Mouse (Mus musculus): ENCODE results near the gene Zpbp2. TPM values are rescaled to one million over a fixed set of nuclear protein-coding genes. Genes with fewer than 3 reads are reported as not detected.

Gene Zpbp2
- polyA plus RNA-seq, 1 experiment: not detected

- TF ChIP-seq POLR2A (IDR thresholded peaks at IDR 0.05; ENCODE audit: low read depth, low read length): no peak
- no peak for TF ChIP-seq CTCF (IDR thresholded peaks at IDR 0.05; ENCODE audit: extremely low read depth, insufficient read length, insufficient replicate concordance, low read depth, low read length)
- Histone ChIP-seq H3K36me3 (ENCODE audit: control insufficient read depth, insufficient read depth, low read length) (no peaks in the 10 kb centered on the region), H3K4me1 (ENCODE audit: control insufficient read depth, insufficient read depth, insufficient read length, low read length) (peaks cover 7% of the 10 kb centered on the region; the same call in 1 of the 2 replicates), H3K27ac (ENCODE audit: insufficient read depth, low read depth, low read length) (no peak overlapping the region), H3K4me3 (ENCODE audit: low read depth, low read length) (no peak overlapping the region), H3K27me3 (ENCODE audit: control insufficient read depth, insufficient read depth, low read length) (no peaks in the 10 kb centered on the region)
- WGBS: 45% methylated on average over 12 of the region's 12 CpGs
Observed at GRCm38 (mm10) chr11:98555124-98555700, 4.3 kb downstream of the Zpbp2 start.

- 18% methylated on average over 7 of the region's 7 CpGs for WGBS
- TF ChIP-seq CTCF (IDR thresholded peaks at IDR 0.05; ENCODE audit: extremely low read depth, insufficient read length, insufficient replicate concordance, low read depth, low read length) (no peak), POLR2A (IDR thresholded peaks at IDR 0.05; ENCODE audit: low read depth, low read length) (no peak)
- no peak overlapping the region for H3K4me3 ChIP-seq (ENCODE audit: low read depth, low read length)
- peaks cover 23% of the 10 kb centered on the region for H3K4me1 ChIP-seq (ENCODE audit: control insufficient read depth, insufficient read depth, insufficient read length, low read length)
- H3K36me3 ChIP-seq (ENCODE audit: control insufficient read depth, insufficient read depth, low read length): no peaks in the 10 kb centered on the region
- peak overlapping the region; percentile 76 for H3K27ac ChIP-seq (ENCODE audit: insufficient read depth, low read depth, low read length)
- no peaks in the 10 kb centered on the region for H3K27me3 ChIP-seq (ENCODE audit: control insufficient read depth, insufficient read depth, low read length)
Observed at GRCm38 (mm10) chr11:98560942-98561341, 10.0 kb downstream of the Zpbp2 start.

GRCm38 (mm10) chr11:98563025-98563424 lies 12.1 kb downstream of the Zpbp2 start:
- H3K27me3 ChIP-seq (ENCODE audit: control insufficient read depth, insufficient read depth, low read length): no peaks in the 10 kb centered on the region
- H3K4me1 ChIP-seq (ENCODE audit: control insufficient read depth, insufficient read depth, insufficient read length, low read length): peaks cover 23% of the 10 kb centered on the region
- TF ChIP-seq CTCF (IDR thresholded peaks at IDR 0.05; ENCODE audit: extremely low read depth, insufficient read length, insufficient replicate concordance, low read depth, low read length): no peak
- TF ChIP-seq POLR2A (IDR thresholded peaks at IDR 0.05; ENCODE audit: low read depth, low read length): no peak
- WGBS: 43% methylated on average over 3 of the region's 3 CpGs
- H3K4me3 ChIP-seq (ENCODE audit: low read depth, low read length): no peak overlapping the region
- H3K27ac ChIP-seq (ENCODE audit: insufficient read depth, low read depth, low read length): peak overlapping the region; percentile 83; the same call in 1 of the 2 replicates
- no peaks in the 10 kb centered on the region for H3K36me3 ChIP-seq (ENCODE audit: control insufficient read depth, insufficient read depth, low read length)

GRCm38 (mm10) chr11:98563921-98564414 lies 13.1 kb downstream of the Zpbp2 start:
- 21% methylated on average over 13 of the region's 13 CpGs for WGBS

GRCm38 (mm10) chr11:98568326-98568725 lies 17.4 kb downstream of the Zpbp2 start:
- WGBS: 86% methylated on average over 8 of the region's 8 CpGs
- TF ChIP-seq POLR2A (IDR thresholded peaks at IDR 0.05; ENCODE audit: low read depth, low read length): no peak
- peak; percentile 61; the same call in 1 of the 2 replicates for TF ChIP-seq CTCF (IDR thresholded peaks at IDR 0.05; ENCODE audit: extremely low read depth, insufficient read length, insufficient replicate concordance, low read depth, low read length)
- peaks cover 6% of the 10 kb centered on the region for H3K4me1 ChIP-seq (ENCODE audit: control insufficient read depth, insufficient read depth, insufficient read length, low read length)
- H3K36me3 ChIP-seq (ENCODE audit: control insufficient read depth, insufficient read depth, low read length): no peaks in the 10 kb centered on the region
- no peak overlapping the region for H3K4me3 ChIP-seq (ENCODE audit: low read depth, low read length)
- H3K27me3 ChIP-seq (ENCODE audit: control insufficient read depth, insufficient read depth, low read length): no peaks in the 10 kb centered on the region
- no peak overlapping the region for H3K27ac ChIP-seq (ENCODE audit: insufficient read depth, low read depth, low read length)

More at GRCm38 (mm10) chr11:98563921-98564414, 13.1 kb downstream of the Zpbp2 start:
- no peak overlapping the region for H3K4me3 ChIP-seq (ENCODE audit: low read depth, low read length)
- no peaks in the 10 kb centered on the region for H3K36me3 ChIP-seq (ENCODE audit: control insufficient read depth, insufficient read depth, low read length)
- peaks cover 23% of the 10 kb centered on the region for H3K4me1 ChIP-seq (ENCODE audit: control insufficient read depth, insufficient read depth, insufficient read length, low read length)
- H3K27ac ChIP-seq (ENCODE audit: insufficient read depth, low read depth, low read length): peak overlapping the region; percentile 83
- no peaks in the 10 kb centered on the region for H3K27me3 ChIP-seq (ENCODE audit: control insufficient read depth, insufficient read depth, low read length)
- TF ChIP-seq POLR2A (IDR thresholded peaks at IDR 0.05; ENCODE audit: low read depth, low read length): no peak
- no peak for TF ChIP-seq CTCF (IDR thresholded peaks at IDR 0.05; ENCODE audit: extremely low read depth, insufficient read length, insufficient replicate concordance, low read depth, low read length)

GRCm38 (mm10) chr11:98569461-98569860 lies 18.6 kb downstream of the Zpbp2 start:
- no peaks in the 10 kb centered on the region for H3K27me3 ChIP-seq (ENCODE audit: control insufficient read depth, insufficient read depth, low read length)
- H3K4me3 ChIP-seq (ENCODE audit: low read depth, low read length): no peak overlapping the region
- no peaks in the 10 kb centered on the region for H3K36me3 ChIP-seq (ENCODE audit: control insufficient read depth, insufficient read depth, low read length)
- no peak overlapping the region for H3K27ac ChIP-seq (ENCODE audit: insufficient read depth, low read depth, low read length)
- 85% methylated on average over 6 of the region's 6 CpGs for WGBS
- TF ChIP-seq CTCF (IDR thresholded peaks at IDR 0.05; ENCODE audit: extremely low read depth, insufficient read length, insufficient replicate concordance, low read depth, low read length): no peak
- TF ChIP-seq POLR2A (IDR thresholded peaks at IDR 0.05; ENCODE audit: low read depth, low read length): no peak
- H3K4me1 ChIP-seq (ENCODE audit: control insufficient read depth, insufficient read depth, insufficient read length, low read length): no peaks in the 10 kb centered on the region

- no peaks in the 10 kb centered on the region for H3K27me3 ChIP-seq (ENCODE audit: control insufficient read depth, insufficient read depth, low read length)
- H3K27ac ChIP-seq (ENCODE audit: insufficient read depth, low read depth, low read length): no peak overlapping the region
- 76% methylated on average over 5 of the region's 5 CpGs for WGBS
- TF ChIP-seq POLR2A (IDR thresholded peaks at IDR 0.05; ENCODE audit: low read depth, low read length) (no peak), CTCF (IDR thresholded peaks at IDR 0.05; ENCODE audit: extremely low read depth, insufficient read length, insufficient replicate concordance, low read depth, low read length) (no peak)
- H3K36me3 ChIP-seq (ENCODE audit: control insufficient read depth, insufficient read depth, low read length): peaks cover 13% of the 10 kb centered on the region
- no peak overlapping the region for H3K4me3 ChIP-seq (ENCODE audit: low read depth, low read length)
- peaks cover 25% of the 10 kb centered on the region for H3K4me1 ChIP-seq (ENCODE audit: control insufficient read depth, insufficient read depth, insufficient read length, low read length)
Observed at GRCm38 (mm10) chr11:98577776-98578175, 26.9 kb downstream of the Zpbp2 start.

All from small intestine, adult 2 months (tissue).